Comparison of ENCODE assay signal across 9 mouse cellular contexts in genomic region chr8:71679550-71680168, GRCm38 (mm10). TPM values are rescaled to one million over a fixed set of nuclear protein-coding genes. Genes with fewer than 3 reads are reported as not detected.
A peak's percentile ranks its signal among the peaks of the same experiment; 100 is the strongest.
DNase-seq lines count a peak whose midpoint lies in the region; ATAC-seq and TF ChIP-seq lines count a peak whose summit lies in the region.
"Had no signal": no experiment of that assay in that cellular context is flagged by ENCODE, and none has a peak within 500 bp of the region (broad histone marks: within the 10 kb centered on the region; RNA-seq: fewer than 3 reads in every experiment).

No protein-coding gene starts in this region.

- DNase-seq in adrenal gland, postnatal 10 days = peak; percentile 53
- no peak for DNase-seq in adrenal gland, postnatal 4 days (ENCODE audit: low spot score in 2 of 2)
- DNase-seq in ZHBTc4 (ENCODE audit: low read depth, low spot score) = peak; percentile 37
- no peak for DNase-seq in liver, embryonic 14.5 days (ENCODE audit: low read depth in 3 of 3, low spot score in 3 of 3)
- no peak for DNase-seq in thymus, adult 18-20 months
- no peak for DNase-seq in urinary bladder, postnatal 4 days (ENCODE audit: low spot score in 2 of 2)
- DNase-seq in kidney, adult 9 months = no peak

- peaks cover 42% of the 10 kb centered on the region for H3K4me1 ChIP-seq in heart, embryonic 15.5 days (replicated peaks)
- H3K4me1 ChIP-seq in liver, embryonic 14.5 days (replicated peaks; ENCODE audit: control insufficient read depth in 2 of 2, insufficient read depth in 2 of 2, low read length in 1 of 2) = peaks cover 9 to 17% of the 10 kb centered on the region in 2 experiments

- H3K27me3 ChIP-seq in heart, embryonic 15.5 days = peaks cover 66% of the 10 kb centered on the region
- no peaks in the 10 kb centered on the region; the same call in none of the 2 replicates for H3K27me3 ChIP-seq in liver, embryonic 14.5 days (ENCODE audit: control insufficient read depth, insufficient read depth, low read length)
- H3K27me3 ChIP-seq: megakaryocyte, embryonic 14.5 days had no signal

- H3K9ac ChIP-seq in heart, embryonic 15.5 days = peak overlapping the region; percentile 18
- H3K9ac ChIP-seq in liver, embryonic 14.5 days (replicated peaks) = no peak overlapping the region

- ATAC-seq in heart, embryonic 15.5 days (replicated peaks; ENCODE audit: insufficient number of reproducible peaks, insufficient read depth, low FRiP score, low read depth) = no peak
- no peak for ATAC-seq in liver, embryonic 14.5 days (ENCODE audit: insufficient read depth)

- H3K4me3 ChIP-seq in heart, embryonic 15.5 days = peak overlapping the region; percentile 45
- no peak overlapping the region for H3K4me3 ChIP-seq in liver, embryonic 14.5 days (ENCODE audit: insufficient read depth in 1 of 2, low read depth in 2 of 2, low read length in 2 of 2)
- H3K4me3 ChIP-seq: megakaryocyte, embryonic 14.5 days had no signal

- no peak for TF ChIP-seq CTCF in liver, embryonic 14.5 days (IDR thresholded peaks at IDR 0.05; ENCODE audit: low read depth)

- TF ChIP-seq EP300 in liver, embryonic 14.5 days (IDR thresholded peaks at IDR 0.05; ENCODE audit: low read depth) = no peak

- peak overlapping the region; percentile 77 for H3K4me2 ChIP-seq in heart, embryonic 15.5 days
- H3K4me2 ChIP-seq in liver, embryonic 14.5 days (ENCODE audit: low read depth) = peak overlapping the region; percentile 28

- no peaks in the 10 kb centered on the region for H3K9me3 ChIP-seq in heart, embryonic 15.5 days (replicated peaks)
- no peaks in the 10 kb centered on the region for H3K9me3 ChIP-seq in liver, embryonic 14.5 days (ENCODE audit: control insufficient read depth, low read length)
- H3K9me3 ChIP-seq: megakaryocyte, embryonic 14.5 days had no signal

- WGBS in heart, embryonic 15.5 days = 13% methylated on average over 46 of the region's 46 CpGs
- 70% methylated on average over 43 of the region's 46 CpGs for WGBS in liver, embryonic 14.5 days (ENCODE audit: insufficient replicate concordance)

- no peak overlapping the region; the same call in 1 of the 2 replicates for H3K27ac ChIP-seq in heart, embryonic 15.5 days
- no peak overlapping the region for H3K27ac ChIP-seq in liver, embryonic 14.5 days

- H3K36me3 ChIP-seq in heart, embryonic 15.5 days = no peaks in the 10 kb centered on the region
- no peaks in the 10 kb centered on the region for H3K36me3 ChIP-seq in liver, embryonic 14.5 days (replicated peaks; ENCODE audit: control insufficient read depth, insufficient read depth, low read depth)

RNA-seq across cellular contexts. Expression of gene Jak3, which starts 3.6 kb away (rescaled TPM):
- total RNA-seq in adrenal gland, postnatal 10 days (2021) = 10 to 100 TPM; 18.5 to 25.9 TPM
- total RNA-seq in adrenal gland, postnatal 4 days (2021) = 10 to 100 TPM; 17.7 to 19.3 TPM
- 6.9 and 11.4 TPM in 2 replicates for polyA plus RNA-seq in heart, embryonic 15.5 days (2015; fragmentation: Nextera tagmentation; extraction: Ambion mirVana)
- 3.8 and 4.0 TPM in 2 replicates for polyA plus RNA-seq in liver, embryonic 14.5 days (2012; rRNA removed)
- 3.0 and 3.1 TPM in 2 replicates for polyA plus RNA-seq in liver, embryonic 14.5 days (2014; fragmentation: Nextera tagmentation; extraction: Ambion mirVana)

RNA-seq across cellular contexts. Expression of gene Unc13a, which starts 8.1 kb away (rescaled TPM):
- total RNA-seq in adrenal gland, postnatal 10 days (2021) = 1 to 10 TPM; 3.8 to 7.1 TPM
- total RNA-seq in adrenal gland, postnatal 4 days (2021) = 10 to 100 TPM; 11.7 to 12.9 TPM
- polyA plus RNA-seq in heart, embryonic 15.5 days (2015; fragmentation: Nextera tagmentation; extraction: Ambion mirVana) = 0.49 and 0.75 TPM in 2 replicates
- 0.13 and 0.15 TPM in 2 replicates for polyA plus RNA-seq in liver, embryonic 14.5 days (2012; rRNA removed)
- polyA plus RNA-seq in liver, embryonic 14.5 days (2014; fragmentation: Nextera tagmentation; extraction: Ambion mirVana) = 0.18 and 0.34 TPM in 2 replicates

RNA-seq across cellular contexts. Expression of gene Insl3, which starts 9.4 kb away (rescaled TPM):
- total RNA-seq in adrenal gland, postnatal 10 days (2021) = 10 to 100 TPM in 1 of 2 experiments, 1 to 10 TPM in 1; 7.3 to 10.8 TPM
- 1 to 10 TPM; 6.8 to 8.5 TPM for total RNA-seq in adrenal gland, postnatal 4 days (2021)
- 1.7 and 3.8 TPM in 2 replicates for polyA plus RNA-seq in heart, embryonic 15.5 days (2015; fragmentation: Nextera tagmentation; extraction: Ambion mirVana)
- polyA plus RNA-seq in liver, embryonic 14.5 days (2012; rRNA removed) = 0.48 and 0.73 TPM in 2 replicates
- 1.2 and 1.5 TPM in 2 replicates for polyA plus RNA-seq in liver, embryonic 14.5 days (2014; fragmentation: Nextera tagmentation; extraction: Ambion mirVana)

RNA-seq across cellular contexts. Expression of gene B3gnt3, which starts 21.9 kb away (rescaled TPM):
- total RNA-seq in adrenal gland, postnatal 10 days (2021) = 1 to 10 TPM; 6.4 to 6.7 TPM
- 1 to 10 TPM; 4.4 to 5.0 TPM for total RNA-seq in adrenal gland, postnatal 4 days (2021)
- 3.4 and 4.0 TPM in 2 replicates for polyA plus RNA-seq in heart, embryonic 15.5 days (2015; fragmentation: Nextera tagmentation; extraction: Ambion mirVana)
- polyA plus RNA-seq in liver, embryonic 14.5 days (2012; rRNA removed) = 2.2 and 2.5 TPM in 2 replicates
- polyA plus RNA-seq in liver, embryonic 14.5 days (2014; fragmentation: Nextera tagmentation; extraction: Ambion mirVana) = 1.8 and 2.0 TPM in 2 replicates

RNA-seq across cellular contexts. Expression of gene Fcho1, which starts 45.9 kb away (rescaled TPM):
- 1 to 10 TPM; 4.8 to 8.4 TPM for total RNA-seq in adrenal gland, postnatal 10 days (2021)
- total RNA-seq in adrenal gland, postnatal 4 days (2021) = 1 to 10 TPM; 8.4 to 9.8 TPM
- 1.9 and 13.2 TPM in 2 replicates for polyA plus RNA-seq in heart, embryonic 15.5 days (2015; fragmentation: Nextera tagmentation; extraction: Ambion mirVana)
- polyA plus RNA-seq in liver, embryonic 14.5 days (2012; rRNA removed) = 24.1 and 24.6 TPM in 2 replicates
- polyA plus RNA-seq in liver, embryonic 14.5 days (2014; fragmentation: Nextera tagmentation; extraction: Ambion mirVana) = 14.7 and 18.6 TPM in 2 replicates

Comparison
In these comparisons a context has a peak if more than half of its experiments do, and no peak if none do; other contexts are left out.
1. DNase-seq: peak in adrenal gland, postnatal 10 days (single experiment) and ZHBTc4 (single experiment); none in adrenal gland, postnatal 4 days (0 of 2), liver, embryonic 14.5 days (0 of 3), thymus, adult 18-20 months (0 of 2), urinary bladder, postnatal 4 days (0 of 2) and kidney, adult 9 months (single experiment).